Mouse (Mus musculus) CH12F3 (cell line): ENCODE measurements around the gene Irf2bp2.

ENCODE experiments used
- in situ Hi-C: fragments of 300-500 bp; cut with MboI; formaldehyde crosslinking; loops from 2 replicates; pipeline ENCODE4 v1.14.3; 2020; ENCODE audit warnings: low sequenced_read_pairs

Gene Irf2bp2

DNA sequence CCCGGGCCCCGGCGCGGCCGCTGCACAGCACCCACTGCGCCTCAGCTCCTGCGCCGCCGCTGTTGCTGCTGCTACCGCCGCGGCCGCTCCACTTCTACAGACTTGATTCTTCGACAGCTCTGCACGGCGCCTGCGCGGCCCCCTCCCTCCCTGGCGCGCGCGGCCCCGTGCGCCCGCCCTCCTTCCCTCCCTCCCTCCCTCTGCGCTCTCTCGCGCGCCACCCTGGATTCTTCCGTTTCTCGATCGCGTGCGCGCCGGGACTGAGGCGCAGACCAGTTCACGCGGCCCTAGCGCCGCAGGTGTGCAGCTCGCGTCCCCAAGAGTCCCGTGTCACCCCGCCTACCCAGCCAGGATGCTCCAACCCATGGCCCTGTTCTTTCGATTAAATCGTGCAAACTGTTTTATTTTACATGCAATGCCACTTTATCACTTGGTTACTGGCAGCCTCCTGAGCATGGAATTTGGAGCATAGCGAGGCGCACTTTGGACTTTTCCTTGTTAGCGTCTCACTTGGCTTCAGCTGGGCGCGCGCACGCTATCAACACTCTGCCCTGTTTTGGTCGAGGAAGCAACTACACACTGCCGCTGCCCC lies at the start of gene Irf2bp2:
Gene Irf2bp2 (minus strand): TSS at position 98 of the 592 bp plus-strand sequence.
- in situ Hi-C loops, result loop anchor here (10.0 kb wide), 2 partner anchors 161 to 251 kb away; no protein-coding TSS in a partner anchor

GRCm38 (mm10) chr8:126642665-126643064 lies 48.9 kb upstream of the Irf2bp2 start:
- in situ Hi-C loops, result no loop called here

DNA sequence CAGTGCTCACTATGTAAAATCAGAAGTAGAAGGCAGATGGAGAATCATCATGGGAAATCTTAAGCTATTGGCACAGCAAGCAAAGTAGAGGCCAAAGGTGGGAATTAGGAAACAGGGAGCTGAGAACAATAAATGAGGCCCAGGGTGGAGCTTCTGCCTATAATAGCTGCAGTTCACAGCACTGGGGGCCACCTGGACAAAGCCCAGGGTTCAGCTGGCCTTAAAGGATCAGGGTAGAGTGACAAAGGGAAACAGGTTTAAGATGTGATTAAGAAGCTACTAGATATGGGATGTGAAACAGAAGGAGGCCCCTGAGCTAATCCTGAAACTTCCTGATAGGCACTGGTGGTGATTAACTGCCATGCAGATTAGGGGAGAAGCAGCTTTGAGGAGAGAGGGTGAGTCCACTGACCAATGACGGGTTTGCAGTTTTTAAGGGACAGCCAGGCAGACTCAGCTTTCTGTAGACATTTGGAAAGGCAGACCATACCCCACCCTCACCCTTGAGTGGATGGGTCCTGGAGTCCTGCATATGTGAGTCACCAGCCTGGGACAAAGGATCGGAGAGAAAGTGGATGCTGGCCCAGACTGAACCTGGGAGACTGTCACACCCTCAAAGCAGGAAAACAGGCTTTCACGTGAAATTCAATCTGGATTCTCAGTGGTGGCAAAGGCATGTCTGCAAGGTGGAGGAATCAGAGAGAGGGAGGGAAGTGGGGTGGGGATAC lies 47.9 kb upstream of the Irf2bp2 start:
- in situ Hi-C loops, result no loop called here

- in situ Hi-C loops, result no loop called here
Measured at GRCm38 (mm10) chr8:126639161-126639560, 45.4 kb upstream of the Irf2bp2 start.

GRCm38 (mm10) chr8:126638027-126638426 lies 44.2 kb upstream of the Irf2bp2 start:
- in situ Hi-C loops, result no loop called here

DNA sequence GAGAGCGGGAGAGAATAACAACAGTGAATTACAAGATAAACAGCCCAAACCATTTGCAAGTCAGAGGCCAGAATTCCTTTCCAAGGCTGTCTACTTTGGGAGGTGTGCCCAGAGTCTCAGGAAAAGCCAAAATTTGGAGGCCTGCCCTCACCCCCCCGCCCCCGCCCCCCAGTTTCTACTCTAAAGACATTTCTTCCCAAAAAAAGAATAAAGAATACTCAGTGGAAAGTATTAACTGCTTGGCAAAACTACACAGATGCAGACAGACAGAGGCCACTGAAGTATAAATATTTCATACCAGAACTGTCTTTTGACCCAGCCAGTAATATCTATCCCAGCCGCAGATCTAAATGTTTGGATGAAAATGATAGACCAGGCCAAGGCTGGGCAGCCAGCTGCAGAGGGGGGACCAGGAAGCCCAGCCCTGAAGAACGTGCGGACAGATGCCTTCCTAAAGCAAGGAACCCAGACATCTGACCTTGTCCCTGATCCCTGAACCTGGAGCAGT lies 40.8 kb upstream of the Irf2bp2 start:
- in situ Hi-C loops, result no loop called here

- in situ Hi-C loops, result no loop called here
Measured at GRCm38 (mm10) chr8:126628616-126629015, 34.8 kb upstream of the Irf2bp2 start.

GRCm38 (mm10) chr8:126626415-126626814 lies 32.6 kb upstream of the Irf2bp2 start:
- in situ Hi-C loops, result no loop called here

- in situ Hi-C loops, result no loop called here
Measured at GRCm38 (mm10) chr8:126622111-126622795, 28.5 kb upstream of the Irf2bp2 start.

DNA sequence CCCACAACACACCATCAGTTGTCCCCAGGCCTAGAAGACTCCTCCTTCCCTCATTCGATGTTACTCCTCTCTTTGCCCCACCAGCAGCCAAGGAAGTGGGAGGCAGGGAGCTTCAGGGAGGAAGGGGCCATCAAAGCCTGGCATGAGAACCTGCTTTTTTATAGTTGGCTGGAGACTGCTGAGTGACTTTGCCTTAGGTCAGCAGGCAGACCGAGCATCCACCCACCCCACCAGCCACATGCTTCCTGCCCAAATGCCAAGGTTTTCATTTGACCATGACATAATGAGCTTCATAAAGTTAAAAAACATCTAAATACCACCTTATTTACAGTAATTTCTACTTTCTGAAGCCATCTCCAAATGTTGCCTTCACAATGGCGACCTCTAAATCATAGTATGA lies 26.9 kb upstream of the Irf2bp2 start:
- in situ Hi-C loops, result no loop called here

DNA sequence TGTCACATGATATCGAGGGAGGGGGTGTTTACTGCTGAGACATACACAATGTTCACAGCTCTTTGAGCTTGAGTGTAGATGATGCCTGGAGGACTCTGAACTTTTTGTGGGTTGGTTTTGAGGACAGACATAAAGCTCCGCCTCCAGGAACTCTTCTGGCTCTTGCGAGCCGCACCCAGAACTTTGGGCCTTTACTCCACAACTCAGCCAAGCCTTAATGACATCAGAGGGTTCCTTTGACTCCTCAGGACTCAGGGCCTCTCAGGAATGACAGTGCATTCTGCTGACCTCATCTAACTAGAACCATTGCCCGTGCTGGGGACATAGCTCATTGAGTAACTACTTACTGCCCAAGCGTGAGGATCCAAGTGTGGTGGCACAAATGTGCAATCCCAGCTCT lies 25.7 kb upstream of the Irf2bp2 start:
- in situ Hi-C loops, result no loop called here

GRCm38 (mm10) chr8:126617665-126618064 lies 23.9 kb upstream of the Irf2bp2 start:
- in situ Hi-C loops, result no loop called here

DNA sequence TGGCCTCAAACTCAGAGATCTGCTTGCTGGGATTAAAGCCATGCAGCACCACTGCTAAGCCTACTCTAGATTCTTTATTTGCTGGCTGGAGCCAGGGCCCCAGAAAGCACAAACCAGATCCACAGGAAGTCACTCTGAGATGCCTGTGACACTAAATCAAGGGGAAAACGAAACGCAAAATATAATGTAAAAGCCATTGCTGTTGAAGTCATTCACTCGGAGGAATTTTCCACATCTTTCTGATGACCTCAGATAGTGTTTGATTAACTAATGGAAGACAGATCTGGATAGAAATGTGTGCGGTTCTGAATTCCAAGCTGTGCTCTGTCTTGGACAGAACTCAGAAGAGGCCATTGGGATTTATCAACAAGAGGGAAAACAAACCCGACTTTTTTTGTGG lies 22.9 kb upstream of the Irf2bp2 start:
- in situ Hi-C loops, result no loop called here

DNA sequence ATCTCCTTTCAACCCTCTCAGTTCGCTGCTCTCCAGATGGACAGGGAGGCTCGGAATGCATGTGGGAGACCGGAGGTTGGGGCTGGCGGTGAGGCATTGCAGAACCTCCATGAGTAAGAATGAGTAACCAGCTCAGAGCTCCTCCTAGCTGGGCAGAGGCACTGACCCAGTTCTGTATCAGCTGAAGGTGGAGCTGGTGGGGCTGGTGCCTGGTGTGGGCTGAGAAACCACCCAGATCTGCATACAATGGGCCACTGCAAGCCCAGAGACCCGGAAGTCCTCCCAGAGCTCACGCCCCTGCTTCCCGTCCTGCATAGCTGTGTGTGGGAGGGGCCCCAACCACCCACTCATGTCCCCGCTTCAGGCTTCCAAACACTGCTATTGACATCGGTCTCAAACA lies 22.0 kb upstream of the Irf2bp2 start:
- in situ Hi-C loops, result no loop called here

DNA sequence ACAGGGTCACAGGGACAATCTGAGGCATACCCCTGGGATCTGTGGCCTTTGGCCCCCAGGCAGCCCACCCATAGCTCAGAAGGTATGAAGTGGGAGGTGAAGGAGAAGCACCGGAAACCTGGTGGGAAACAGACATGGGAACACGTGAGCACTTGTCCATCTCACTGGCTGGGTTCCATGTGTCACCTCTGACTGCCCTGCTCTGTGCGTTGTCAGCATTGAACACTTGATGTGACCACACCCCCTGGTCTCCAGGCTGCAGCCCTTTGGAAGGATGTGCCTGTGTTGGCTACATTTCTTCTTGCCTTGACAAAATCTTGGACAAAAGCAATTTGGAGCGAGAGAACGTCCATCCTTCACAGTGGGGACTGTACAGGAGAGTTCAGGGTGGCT lies 20.9 kb upstream of the Irf2bp2 start:
- in situ Hi-C loops, result no loop called here

DNA sequence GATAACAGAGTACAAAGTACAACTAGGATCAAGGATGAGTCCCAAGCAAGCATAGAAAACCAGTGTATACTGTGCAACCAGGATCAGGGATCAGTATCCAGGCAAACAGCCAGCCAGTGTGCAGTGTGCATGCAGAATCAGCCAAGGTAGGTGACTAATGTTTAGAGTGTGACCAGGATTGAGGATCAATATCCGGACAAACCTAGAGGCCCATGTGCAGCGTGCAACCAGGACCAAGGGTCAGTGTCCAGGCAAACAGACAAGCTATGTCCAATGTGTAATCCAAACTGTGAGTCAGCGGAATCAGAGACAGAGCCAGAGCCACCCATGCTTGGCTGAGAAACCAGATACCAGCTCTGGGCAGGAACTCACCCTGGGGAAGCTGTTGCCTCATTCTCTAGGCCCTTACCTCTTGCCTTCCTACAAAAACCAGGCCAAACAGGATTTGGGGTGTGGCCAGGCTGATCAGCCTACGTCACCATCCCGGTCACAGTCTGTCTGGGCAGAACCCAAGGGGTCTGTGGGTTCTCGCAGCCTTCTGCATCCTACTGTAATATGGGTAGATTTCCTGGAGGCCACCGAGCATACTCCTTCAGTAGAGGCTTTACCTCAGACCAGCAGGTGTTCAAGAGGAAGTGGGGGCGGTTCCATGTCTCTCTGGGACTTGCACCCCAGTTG lies 20.4 kb upstream of the Irf2bp2 start:
- in situ Hi-C loops, result no loop called here

GRCm38 (mm10) chr8:126613143-126613542 lies 19.4 kb upstream of the Irf2bp2 start:
- in situ Hi-C loops, result no loop called here

DNA sequence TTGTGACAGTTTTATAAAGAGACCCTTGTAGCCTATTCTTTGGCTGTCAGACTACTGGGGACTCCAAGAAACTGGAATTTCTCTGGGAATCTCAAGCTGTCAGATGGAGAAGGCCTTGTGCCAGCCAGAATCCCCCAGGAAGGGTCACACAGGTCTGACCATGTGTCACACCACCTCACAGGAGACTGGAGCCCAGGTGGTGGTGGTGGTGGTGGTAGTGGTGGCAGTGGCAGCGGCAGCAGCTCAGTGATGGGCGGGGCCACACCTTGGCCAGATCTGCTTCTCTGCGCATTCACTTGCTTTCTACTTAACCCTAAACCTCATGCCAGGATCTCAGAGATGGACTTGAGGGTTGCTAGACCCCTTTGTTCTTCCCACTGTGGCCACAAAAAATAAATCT lies 19.0 kb upstream of the Irf2bp2 start:
- in situ Hi-C loops, result no loop called here

DNA sequence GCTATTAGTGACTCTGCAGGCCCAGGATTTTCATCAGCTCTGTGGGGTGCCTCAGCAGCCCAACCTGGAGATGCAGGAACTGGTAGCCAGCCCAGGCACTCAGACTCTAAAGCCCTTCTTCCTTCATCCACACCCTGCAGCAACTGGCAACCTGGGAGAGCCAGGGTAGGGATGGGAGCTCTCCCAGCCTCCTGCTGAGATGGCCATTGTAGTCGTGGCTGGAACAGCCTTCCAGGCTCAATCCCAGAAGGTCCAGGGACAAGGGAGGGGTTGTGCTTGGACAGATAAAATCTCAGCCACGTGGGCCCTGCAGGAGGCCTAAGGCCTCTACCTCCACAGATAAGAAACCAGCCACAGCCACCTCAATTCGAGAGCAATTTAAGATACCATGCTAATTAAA lies 16.9 kb upstream of the Irf2bp2 start:
- in situ Hi-C loops, result no loop called here

DNA sequence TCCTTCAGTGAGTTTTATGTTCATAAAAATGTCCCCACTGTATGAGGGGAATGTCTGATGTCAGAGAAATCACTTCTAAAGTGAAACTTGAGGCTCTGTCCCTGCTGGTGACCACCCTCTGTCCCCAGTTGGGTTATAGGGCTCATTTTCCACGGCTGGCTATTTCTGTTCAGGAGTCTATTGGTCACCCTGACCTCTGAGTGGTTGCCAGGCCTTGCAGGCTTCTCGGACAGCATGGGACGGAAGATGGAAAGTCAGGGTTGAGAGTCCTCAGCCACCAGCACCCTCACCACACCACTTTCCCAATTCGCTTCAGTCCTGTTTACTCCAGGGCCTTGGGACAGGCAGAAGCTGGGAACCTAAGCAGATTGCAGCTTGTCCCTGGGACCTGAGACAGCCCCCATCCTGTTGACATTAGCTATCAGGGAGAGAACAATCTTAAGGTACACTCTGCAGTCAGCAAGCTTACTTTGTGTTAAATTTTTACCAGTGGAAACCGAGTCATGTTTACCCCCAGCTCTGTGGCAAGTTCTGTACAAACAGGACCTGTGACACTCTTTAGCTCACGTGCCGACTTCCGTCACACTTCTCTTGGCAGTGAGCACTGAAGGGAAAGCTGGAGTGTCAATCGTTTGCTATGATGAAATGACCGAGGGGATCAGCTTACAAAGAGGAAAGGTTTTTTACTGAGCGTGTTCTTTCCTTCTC lies 15.9 kb upstream of the Irf2bp2 start:
- in situ Hi-C loops, result no loop called here
